Mouse (Mus musculus) gastrocnemius, postnatal 25 days (tissue): ENCODE measurements around the gene Trp53. TPM values are rescaled to one million over a fixed set of nuclear protein-coding genes. Genes with fewer than 3 reads are reported as not detected.
"Not testable (repeated sequence)": the region's sequence is repeated elsewhere in the genome, so short reads cannot be mapped to it uniquely, and the experiment has no call there.

Source experiments
- DNase-seq: peaks from one replicate; pipeline ENCODE4 v3.0.0; 2022
- long read RNA-seq, 2 experiments: library from polyadenylated mRNA; stranded (forward); transcript quantifications; one replicate each; pipeline ENCODE4 v2.0.0; 2021
- total RNA-seq, 2 experiments: library from RNA; stranded (reverse); gene quantifications; 1 replicate in 1 of 2; 2 replicates in 1 of 2; pipeline ENCODE4 v1.2.3; 2021

The Trp53 gene
- total RNA-seq: 10 to 100 TPM; 12.2 to 12.7 TPM
- long read RNA-seq, experiment 1, transcript Trp53-203 (11 exons, 1,771 nt): major isoform, 9 of 20 reads
- long read RNA-seq, experiment 1, partial matches to known transcripts: 5 of 20 reads
- long read RNA-seq, experiment 1, other reads (novel, unspliced or antisense): 4 of 20 reads
- long read RNA-seq, experiment 2, transcript Trp53-203 (11 exons, 1,771 nt): major isoform, 10 of 16 reads
- long read RNA-seq, experiment 2, partial matches to known transcripts: 1 of 16 reads
- long read RNA-seq, experiment 2, other reads (novel, unspliced or antisense): 3 of 16 reads

DNA sequence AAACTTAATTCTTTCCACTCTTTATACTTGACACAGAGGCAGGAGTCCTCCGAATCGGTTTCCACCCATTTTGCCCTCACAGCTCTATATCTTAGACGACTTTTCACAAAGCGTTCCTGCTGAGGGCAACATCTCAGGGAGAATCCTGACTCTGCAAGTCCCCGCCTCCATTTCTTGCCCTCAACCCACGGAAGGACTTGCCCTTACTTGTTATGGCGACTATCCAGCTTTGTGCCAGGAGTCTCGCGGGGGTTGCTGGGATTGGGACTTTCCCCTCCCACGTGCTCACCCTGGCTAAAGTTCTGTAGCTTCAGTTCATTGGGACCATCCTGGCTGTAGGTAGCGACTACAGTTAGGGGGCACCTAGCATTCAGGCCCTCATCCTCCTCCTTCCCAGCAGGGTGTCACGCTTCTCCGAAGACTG lies at the start of gene Trp53, which contains the start of gene Wrap53:
Trp53 (plus strand) TSS at position 269 of the 424 bp plus-strand sequence.
Wrap53 (minus strand) TSS at position 165 of the 424 bp plus-strand sequence.
- peak; percentile 90 for DNase-seq

DNA sequence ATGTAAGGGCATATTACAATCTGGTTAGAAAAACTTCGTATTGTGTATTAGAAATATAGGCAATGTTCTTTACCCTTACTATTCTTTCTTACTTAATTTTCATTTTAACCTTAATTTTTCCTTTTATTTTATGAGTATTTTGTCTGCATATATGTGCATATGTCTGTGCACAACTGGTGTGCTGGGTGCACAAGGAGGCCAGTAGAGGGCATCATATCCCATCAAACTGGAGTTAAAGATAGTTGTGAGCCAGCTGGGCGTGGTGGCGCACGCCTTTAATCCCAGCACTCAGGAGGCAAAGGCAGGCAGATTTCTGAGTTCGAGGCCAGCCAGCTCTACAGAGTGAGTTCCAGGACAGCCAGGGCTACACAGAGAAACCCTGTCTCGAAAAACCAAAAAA lies 49.4 kb upstream of the Trp53 start:
- DNase-seq: not testable (repeated sequence)

DNA sequence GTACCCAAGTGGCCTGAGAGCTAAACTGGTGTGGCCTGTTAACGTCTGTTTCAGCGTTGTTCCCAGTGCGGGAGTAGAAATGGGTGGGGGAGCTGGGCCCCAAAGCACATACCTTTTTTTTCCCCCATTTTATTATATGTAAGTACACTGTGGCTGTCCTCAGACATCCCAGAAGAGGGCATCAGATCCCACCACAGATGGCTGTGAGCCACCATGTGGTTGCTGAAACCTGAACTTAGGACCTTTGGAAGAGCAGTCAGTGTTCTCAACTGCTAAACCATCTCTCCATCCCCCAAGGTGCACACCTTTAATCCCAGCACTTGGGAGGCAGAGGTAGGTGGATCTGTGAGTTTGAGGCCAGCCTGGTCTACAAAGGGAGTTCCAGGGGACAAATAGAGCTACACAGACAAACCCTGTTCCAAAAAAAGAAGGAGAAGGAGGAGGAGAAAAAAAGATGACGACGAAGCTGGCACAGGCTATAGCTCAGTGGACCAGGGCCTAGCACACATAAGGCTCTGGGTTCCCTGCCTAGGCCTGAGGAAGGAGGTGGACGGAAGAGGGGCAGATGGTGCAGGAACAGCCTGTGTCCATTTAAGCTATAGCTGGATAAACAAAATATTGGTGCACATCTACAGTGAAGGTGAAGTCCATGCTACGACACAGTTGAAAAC lies 47.5 kb upstream of the Trp53 start:
- no peak for DNase-seq

DNA sequence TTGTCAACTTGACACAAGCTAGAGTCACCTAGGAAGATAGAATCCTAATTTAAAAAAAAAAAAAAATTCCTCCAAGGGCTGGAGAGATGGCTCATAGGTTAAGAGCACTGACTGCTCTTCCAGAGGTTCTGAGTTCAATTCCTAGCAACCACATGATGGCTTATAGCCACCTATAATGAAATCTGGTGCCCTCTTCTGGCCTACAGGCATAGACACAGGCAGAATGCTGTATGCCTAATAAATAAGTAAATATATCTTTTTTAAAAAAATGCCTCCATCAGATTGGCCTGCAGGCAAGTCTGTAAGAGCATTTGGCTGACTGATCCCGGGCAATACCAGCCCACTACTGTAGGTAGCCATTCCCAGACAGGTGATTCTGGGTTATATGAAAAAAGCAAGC lies 45.2 kb upstream of the Trp53 start:
- no peak for DNase-seq

DNA sequence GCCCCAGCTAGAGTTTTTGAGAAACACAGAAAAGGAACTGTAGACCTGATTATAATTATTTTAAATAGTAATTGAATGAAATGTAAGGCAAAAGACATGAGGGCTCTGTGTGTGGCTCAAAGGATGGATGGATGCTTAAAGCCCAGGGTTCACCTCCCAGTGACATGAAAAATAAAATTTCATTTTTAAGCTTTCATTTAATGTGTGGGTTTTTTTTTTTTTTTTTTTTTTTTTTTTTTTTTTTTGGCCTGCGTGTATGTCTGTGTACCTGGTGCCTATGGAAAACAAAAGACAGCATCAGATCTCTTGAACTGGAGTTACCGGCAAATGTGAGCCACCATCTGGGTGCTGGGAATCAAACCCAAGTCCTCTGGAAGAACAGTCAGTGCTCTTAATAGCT lies 39.5 kb upstream of the Trp53 start:
- no peak for DNase-seq

DNA sequence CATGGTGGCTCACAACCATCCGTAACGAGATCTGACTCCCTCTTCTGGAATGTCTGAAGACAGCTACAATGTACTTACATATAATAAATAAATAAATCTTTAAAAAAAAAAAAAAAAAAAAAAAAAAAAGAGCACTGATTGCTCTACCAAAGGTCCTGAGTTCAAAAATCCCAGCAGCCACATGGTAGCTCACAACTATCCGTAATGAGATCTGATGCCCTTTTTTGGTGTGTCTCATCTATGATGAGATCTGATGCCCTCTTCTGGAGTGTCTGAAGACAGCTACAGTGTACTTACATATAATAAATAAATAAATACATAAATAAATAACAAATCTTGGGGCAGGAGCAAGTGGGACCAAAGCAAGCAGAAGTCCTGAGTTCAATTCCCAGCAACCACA lies 38.4 kb upstream of the Trp53 start:
- not testable (repeated sequence) for DNase-seq

DNA sequence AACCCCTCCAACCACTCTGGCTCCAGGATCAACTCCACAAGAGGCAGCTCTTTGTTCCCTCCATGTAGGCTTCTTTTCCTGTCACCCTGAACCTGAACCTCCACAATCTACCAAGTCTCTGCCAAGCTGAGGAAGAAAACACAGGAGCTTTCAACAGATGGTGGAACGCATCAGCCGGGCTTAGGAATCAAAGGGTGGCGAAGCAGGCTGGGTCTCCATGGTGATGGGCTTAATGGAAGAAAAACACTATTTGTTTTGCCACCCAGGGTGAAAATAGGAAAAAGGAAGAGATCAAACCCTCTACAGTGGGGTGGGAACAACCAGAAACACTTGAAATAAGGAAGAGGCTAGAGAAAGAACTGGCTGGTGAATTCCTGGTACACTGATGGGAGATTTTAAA lies 36.6 kb upstream of the Trp53 start:
- DNase-seq: no peak

DNA sequence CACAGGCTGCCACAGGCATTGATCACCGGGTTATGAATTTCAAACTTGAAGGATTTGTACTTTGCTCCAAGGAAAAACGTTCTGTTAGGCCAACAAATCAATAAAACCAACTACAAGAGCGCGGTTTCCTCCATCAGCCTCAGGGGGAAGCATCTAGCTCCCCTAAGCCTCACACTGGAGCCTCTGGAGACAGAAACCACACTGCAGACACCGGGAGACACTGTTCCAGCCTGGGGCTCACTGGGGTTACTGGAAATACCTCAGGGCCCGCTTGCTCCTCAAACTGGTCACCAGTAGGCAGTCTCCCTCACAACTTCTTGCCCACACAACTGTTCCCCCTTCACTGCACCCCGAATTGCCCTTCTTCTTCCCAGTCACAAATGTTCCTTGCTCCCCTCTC lies 34.2 kb upstream of the Trp53 start:
- no peak for DNase-seq

DNA sequence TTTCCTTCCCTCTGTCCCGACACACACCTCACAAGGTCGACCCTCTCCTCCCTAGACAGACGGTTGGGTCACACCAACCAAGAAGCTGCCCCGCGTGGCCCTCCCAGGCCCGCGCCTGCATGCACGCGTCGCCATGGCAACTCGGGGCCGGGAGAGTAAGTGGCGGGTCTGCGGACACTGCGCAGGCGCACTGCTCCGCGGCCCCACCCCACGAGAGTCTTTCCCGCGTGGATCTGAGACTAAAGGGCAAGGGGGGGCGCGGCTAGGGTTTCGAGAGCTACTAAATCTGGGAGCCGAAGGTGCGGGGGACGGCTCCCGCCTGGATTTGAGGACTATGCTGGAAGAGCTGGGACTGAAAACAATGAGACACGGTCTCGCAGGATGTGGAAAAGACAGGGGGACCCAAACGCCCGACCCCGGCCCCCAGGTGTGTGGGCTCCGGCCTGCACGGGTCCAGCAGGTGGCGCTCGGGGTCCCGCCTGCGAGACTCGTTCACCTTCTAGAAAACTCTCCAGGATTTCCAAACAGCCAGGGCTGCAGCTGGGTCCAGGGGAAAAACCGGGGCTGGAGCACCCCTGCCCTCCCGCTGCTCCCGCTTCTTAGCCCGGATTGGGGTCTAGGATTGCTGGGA lies 33.6 kb upstream of the Trp53 start:
- DNase-seq: peak; percentile 50

DNA sequence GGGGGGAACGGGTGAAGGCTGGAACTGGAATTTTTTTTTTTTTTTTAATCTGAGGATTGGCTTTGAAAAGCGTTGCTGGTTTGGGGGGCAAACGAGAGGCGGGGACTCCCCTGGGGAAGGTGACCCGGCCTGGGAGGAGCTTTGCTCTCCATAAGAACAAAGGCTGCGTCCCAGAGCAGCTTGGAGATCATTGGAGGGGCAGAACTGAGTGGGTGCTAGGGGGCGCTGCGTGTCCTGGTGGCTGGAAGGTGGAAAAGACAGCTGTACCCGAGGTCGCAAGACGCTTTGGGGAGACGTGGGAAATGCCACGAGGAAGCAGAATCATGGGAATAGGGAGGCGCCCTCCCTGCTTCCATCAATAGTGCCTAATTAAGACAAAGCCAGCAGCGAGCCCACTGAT lies 33.1 kb upstream of the Trp53 start:
- no peak for DNase-seq

DNA sequence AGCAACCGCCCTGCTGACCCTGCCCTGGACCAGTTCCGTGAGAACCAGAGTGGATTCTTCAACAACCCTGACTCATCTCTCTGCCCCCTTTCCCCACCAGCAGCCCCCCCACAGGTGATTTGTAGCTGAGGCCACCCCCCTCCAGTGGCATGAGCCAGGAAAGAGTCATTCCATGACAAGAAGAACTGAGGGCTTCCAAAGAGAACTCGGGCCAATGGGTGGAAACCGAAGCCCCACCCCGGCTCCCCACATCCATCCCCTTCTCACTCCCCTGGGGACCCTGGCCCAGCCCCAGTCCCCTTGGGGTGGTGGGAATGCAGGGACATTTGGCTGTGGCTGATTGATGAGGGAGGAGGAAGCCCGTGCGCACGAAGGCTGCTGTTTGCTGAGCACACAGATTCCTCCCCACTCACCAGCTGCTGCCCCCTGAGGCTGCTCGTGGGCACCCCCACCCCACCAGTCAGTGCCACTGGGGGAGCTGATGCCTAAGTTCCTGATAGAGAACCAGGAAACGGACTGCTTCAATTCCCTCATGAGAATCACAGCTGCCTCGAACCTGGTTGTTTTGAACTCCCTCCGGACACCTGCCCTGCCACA lies 31.0 kb upstream of the Trp53 start, which contains the start of gene Dnah2:
Dnah2 (minus strand) TSS at position 51 of the 597 bp plus-strand sequence.
- no peak for DNase-seq

DNA sequence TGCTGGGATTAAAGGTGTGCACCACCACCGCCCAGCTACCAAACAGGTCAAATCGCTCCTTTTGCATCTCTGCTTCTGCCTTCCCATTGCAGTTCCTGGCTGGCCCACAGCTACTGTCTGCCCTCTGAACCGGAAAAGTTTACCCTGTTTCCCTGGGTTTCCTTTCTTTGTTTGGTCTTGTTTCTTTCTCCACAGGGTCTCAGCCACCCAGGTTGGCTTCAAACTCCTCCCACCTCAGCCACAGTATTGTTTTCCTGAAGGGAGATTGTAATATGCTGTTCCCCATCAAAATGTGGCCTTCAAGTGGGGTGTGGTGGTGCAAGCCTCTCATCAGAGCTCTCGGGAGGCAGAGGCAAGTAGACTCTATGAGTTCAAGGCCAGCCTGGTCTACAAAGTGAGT lies 28.8 kb upstream of the Trp53 start:
- DNase-seq: no peak

DNA sequence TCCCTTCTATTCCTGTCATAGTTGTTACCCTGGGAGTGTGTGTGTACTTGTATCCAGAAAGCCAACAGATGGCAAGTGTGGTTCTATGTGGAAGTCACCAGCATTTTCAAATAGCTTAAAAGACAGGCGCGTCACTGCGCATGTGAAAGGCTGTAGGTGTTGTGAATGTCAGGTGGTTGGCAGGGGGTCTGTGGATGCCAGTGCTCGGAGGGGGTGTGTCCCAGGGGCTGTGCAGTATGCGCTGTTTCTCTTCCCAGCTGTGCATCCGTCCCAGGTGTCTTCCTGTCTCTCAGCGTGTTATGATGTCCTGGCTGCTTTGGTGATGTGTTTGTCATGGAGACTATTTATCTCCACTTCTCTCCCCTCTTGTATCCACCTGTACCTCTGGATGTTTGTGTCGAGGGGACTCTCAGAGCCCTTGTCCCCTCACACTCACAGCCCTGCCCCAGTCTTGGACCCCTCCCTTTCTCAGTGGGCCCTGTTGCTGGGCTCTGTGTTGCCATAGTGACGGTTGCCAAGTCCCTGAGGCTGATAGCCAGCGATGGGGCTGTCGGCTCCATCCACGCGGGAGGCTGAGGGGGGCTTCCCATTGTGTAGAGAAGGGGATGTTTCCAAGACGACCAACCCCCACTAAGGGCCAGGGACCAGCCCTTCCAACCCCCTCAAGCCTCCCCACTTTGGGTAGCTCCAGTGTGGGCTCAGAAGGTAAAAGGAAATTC lies 27.4 kb upstream of the Trp53 start:
- no peak for DNase-seq

DNA sequence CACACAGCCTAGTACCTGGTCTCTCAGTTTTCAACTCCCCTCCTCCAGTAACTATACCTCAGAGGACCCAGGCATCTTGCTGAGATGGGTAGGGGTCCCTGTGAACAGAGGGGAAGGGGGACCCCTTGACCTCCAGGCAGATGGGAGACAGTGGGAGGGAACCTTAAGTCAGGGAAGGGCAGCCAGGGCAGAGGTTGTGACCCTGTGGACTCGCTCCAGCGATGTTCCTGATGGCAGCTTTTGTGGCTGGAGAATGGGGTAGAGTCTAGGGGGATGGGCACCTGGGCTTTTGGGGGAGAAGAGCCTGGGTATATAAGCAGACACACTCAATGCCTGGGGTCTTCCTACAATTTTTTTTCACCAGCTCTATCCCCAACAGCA lies 26.8 kb upstream of the Trp53 start:
- DNase-seq: no peak

DNA sequence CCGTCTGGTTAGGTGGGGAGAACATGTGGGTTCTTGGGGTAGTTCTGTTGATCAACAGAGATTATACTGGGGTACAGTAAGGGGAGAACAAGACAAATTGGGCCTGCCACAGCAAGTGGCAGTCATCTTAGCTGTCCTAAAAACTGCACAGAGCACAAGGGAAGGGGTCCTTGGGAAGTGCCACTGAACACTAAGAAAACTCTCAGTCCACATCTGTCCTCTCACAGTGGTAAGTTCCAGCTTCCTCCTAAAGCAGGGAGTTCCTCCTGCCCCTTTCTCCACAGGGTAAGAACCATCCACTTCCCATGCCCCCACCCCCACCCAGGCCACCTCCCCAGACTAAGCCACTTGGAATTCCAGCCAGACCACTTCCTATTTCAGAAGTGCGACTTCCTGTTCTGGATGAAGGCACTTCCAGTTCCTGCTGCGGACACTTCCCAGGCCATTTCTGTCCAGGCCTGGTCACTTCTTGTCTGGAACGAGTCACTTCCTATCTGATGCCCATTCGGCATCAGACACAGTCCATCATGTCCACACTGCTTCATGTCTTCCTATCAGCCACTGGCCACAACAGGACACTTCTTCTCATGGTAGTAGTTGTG lies 25.5 kb upstream of the Trp53 start:
- DNase-seq: no peak

DNA sequence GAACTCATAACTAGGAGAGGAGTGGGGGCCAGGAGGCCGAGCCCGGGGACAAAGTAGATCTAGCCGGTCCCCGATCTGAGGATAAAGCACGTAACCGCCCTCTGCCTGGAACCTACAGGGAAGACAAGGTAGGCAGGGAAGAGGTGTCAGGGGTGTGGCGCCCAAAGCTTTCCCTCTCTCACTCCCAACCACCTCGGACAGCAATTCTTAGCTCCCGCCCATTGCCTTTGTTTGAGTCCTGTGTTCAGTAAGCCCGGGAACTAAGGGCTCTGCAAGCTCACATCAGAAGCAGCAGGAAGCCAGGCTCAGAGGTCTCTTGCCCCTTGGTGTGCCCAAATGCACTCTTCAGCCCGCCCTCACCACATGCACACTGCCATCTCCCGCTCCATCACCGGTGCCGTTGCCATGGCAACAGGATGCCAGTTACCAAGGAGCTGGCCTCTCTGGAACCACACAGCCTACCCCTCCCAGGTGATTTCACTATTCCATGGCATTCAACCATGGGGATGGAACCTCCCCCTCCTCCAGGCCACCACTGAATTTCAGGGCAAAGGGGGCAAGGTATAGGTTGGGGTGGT lies 22.7 kb upstream of the Trp53 start:
- DNase-seq: no peak

DNA sequence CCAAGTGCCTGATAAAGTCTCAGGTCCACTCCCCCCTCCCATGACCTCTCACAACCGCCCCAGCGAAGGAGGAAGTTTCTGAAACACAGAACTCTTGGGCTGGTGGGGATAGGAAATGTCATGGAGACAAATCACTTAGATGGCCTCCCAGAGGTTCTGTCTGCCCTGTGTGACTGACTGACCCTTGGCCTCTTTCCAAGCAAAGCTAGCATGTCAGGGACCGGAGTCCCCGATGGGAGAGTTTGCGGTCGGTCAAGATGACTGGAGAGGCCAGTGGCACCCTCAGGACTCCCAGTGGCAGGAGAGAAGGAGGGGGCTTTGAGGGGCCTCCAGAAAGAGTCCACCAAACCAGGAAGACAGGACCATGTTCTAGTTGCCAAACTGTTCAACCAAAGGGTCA lies 21.4 kb upstream of the Trp53 start:
- DNase-seq: no peak

DNA sequence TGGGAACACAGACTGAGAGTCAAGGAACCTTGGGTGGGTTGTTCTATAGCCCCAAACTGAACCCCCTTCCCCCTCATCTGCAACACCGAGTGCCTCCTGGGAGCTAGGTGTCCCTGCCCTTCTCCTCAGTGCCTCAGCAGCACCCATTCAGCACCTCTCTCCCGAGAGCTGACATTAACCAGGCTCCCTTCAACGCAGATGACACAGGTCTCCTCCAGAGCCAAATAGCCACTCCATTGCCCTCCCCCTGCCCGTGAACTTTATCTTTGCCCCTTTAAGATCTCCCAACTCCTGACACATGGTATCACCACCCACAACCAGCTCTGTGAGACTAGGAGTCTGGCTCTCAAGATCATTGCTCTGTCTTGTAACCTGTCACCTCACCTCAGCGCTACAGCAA lies 21.0 kb upstream of the Trp53 start:
- no peak for DNase-seq

DNA sequence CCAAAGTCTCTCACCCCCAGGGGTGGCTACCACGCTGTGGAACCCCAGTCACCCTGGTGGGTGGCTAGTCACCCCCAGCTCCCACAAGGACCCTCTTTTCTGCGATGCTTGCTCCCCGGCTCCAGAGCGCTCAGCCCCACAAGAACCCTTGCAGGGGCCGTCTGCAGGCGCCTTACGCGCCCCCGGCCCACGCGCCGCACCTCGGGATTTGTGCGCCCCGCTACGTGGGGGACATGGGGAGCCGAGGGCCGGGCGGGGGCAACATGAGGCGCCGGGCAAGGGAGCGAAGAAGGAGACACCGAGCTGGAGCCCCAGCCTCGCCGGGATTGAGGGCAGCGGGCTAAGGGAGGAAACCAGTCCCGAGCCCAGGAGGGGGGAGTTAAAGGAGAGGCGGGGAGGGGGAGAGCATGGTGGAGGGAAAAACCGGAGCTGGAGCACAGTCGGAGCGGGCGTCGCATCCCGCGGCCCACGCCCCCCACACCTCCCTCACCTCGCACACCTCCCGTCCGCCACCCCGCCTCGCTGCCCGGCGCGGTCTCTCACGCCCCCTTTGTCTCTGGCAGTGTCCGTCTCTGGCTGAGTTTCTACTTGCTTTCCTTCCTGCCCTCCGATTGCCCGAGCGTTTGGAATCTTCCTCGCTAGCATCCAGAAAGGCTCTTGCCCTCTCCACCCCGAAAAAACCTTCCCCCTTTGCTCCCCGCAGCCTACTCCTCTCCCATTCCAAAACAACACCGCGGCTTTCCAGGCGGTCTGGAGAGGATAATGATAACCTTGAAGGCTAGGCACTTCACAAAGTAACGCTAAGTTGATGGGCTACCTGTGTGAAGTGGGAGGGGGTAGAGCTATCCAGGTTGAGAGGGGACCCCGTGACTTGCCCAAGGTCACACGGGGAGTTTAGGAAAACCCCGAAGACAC lies 20.1 kb upstream of the Trp53 start, which contains the start of gene Efnb3:
Efnb3 (minus strand) TSS at position 355 of the 915 bp plus-strand sequence.
- DNase-seq: no peak
